Mouse (Mus musculus) E14TG2a.4 (cell line): ENCODE data around the gene Hip1r.

Experiments used
- H3K27me3 ChIP-seq: 2 replicates; pipeline ENCODE4 v1.6.1; 2014; ENCODE audit warnings: low read length, control low read depth; ENCODE audit not compliant: insufficient read depth
- H3K36me3 ChIP-seq: 2 replicates; pipeline ENCODE4 v1.6.1; 2014; ENCODE audit warnings: low read length, control low read depth; ENCODE audit not compliant: insufficient read depth
- H3K4me1 ChIP-seq: replicated peaks from 2 replicates; pipeline ENCODE4 v1.6.1; 2014; ENCODE audit warnings: low read depth, low read length, control low read depth
- H3K4me3 ChIP-seq: replicated peaks from 2 replicates; pipeline ENCODE4 v1.5.1; 2014; ENCODE audit warnings: mild to moderate bottlenecking, low read length
- H3K9me3 ChIP-seq: 2 replicates; pipeline ENCODE4 v1.6.1; 2014; ENCODE audit warnings: low read length, control low read depth
- CTCF ChIP-seq: conservative IDR thresholded peaks from 2 replicates; pipeline ENCODE4 v1.5.1; 2014; ENCODE audit warnings: low read length
- NANOG ChIP-seq: IDR thresholded peaks from 2 replicates; pipeline ENCODE4 v1.6.1; 2014; ENCODE audit warnings: borderline replicate concordance, low read length, mixed read lengths
- POU5F1 ChIP-seq: IDR thresholded peaks from 2 replicates; pipeline ENCODE4 v1.6.1; 2014; ENCODE audit warnings: low read length, borderline replicate concordance

Gene Hip1r

DNA sequence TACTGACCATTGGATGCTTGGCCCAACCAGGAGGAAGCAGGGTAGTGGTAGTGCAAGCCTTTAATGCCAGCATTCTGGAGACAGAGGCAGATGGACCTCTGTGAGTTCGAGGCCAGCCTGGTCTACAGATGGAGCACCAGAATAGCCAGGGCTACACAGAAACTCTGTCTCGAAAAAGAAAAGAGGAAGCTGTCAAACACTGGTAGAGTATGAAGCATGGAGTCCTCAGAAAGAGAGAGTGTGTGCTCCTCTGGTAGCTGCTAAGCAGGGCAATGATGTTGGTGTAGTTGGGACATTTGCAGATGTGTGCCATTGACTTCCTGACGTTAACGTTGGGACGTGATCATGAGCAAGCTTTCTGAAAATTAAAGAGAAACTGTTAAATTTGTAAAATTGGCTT lies 34.9 kb upstream of the Hip1r start:
- no peak for TF ChIP-seq NANOG
- no peak for TF ChIP-seq POU5F1
- no peak for TF ChIP-seq CTCF
- Histone ChIP-seq H3K36me3 (peaks cover 6% of the 10 kb centered on the region; the same call in 1 of the 2 replicates), H3K4me3 (no peak overlapping the region), H3K4me1 (peaks cover 8% of the 10 kb centered on the region), H3K9me3 (peaks cover 22% of the 10 kb centered on the region), H3K27me3 (no peaks in the 10 kb centered on the region)

GRCm38 (mm10) chr5:123946546-123946945 lies 26.9 kb upstream of the Hip1r start:
- no peaks in the 10 kb centered on the region for H3K36me3 ChIP-seq
- no peaks in the 10 kb centered on the region for H3K27me3 ChIP-seq
- TF ChIP-seq CTCF (no peak), NANOG (no peak), POU5F1 (no peak)
- H3K9me3 ChIP-seq = peaks cover 7% of the 10 kb centered on the region
- H3K4me3 ChIP-seq = no peak overlapping the region
- H3K4me1 ChIP-seq = no peaks in the 10 kb centered on the region

DNA sequence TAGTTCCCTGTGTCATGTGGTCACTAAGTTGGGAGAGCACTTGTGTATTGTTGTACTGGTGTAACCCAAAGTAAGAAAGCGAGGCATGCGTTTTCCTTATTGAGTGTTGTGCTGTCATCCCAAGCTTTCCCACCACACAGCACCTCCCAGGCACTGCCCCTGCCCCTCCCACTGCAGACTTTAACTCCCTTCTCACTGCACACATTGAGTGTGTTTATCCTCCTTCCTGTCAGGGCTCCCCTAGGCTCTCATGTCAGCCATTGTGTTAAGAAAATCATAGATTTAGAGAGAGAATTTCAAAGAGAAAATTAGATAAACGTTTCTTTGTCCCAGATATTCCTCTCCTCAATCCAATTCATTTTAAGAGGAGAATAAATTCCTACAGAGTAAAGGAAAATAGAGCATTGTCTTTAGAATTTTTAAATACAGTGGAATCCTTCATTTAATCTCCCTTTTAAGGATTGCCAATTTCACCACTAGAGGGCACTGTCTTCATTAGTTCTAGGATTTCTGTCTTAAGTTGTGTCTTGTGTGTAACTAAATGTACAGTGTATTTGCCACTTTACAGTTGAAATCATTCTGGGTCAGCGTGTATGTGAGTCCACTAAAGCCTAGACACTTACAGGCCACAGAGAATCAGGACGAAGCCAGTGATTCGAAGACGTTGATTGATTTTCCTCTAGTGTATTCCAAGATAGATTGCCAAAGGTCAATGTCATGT lies 26.2 kb upstream of the Hip1r start:
- Histone ChIP-seq H3K4me1 (no peaks in the 10 kb centered on the region), H3K36me3 (no peaks in the 10 kb centered on the region), H3K9me3 (peaks cover 7% of the 10 kb centered on the region), H3K27me3 (no peaks in the 10 kb centered on the region), H3K4me3 (no peak overlapping the region)
- TF ChIP-seq CTCF (peak; percentile 93), POU5F1 (no peak)

- TF ChIP-seq NANOG (no peak), CTCF (no peak)
- Histone ChIP-seq H3K27me3 (no peaks in the 10 kb centered on the region), H3K9me3 (no peaks in the 10 kb centered on the region), H3K4me1 (no peaks in the 10 kb centered on the region), H3K4me3 (no peak overlapping the region), H3K36me3 (no peaks in the 10 kb centered on the region)
Observed at GRCm38 (mm10) chr5:123952365-123953045, 20.9 kb upstream of the Hip1r start.

GRCm38 (mm10) chr5:123957213-123957612 lies 16.2 kb upstream of the Hip1r start:
- no peak for TF ChIP-seq CTCF
- no peak for TF ChIP-seq NANOG
- TF ChIP-seq POU5F1 = no peak
- Histone ChIP-seq H3K9me3 (no peaks in the 10 kb centered on the region), H3K4me3 (no peak overlapping the region)

DNA sequence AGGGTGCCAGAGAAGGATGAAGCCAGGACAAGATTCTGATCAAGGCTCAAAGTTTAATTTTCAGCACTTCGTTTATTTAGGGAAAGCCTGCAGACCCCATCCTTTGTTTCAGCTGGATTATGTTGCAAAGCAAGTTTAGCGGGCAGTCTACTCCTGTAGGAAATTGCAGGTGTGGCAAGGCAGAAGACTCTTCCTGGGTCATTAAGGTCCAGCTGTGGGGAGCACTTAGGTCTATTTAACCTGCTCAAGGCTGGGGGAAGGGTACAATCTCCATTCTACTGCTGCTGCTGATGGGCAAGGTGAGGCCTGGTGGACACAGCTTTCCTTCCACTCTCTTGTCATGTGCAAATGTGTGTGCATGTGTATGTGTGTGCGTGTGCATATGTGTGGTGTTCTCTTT lies 14.4 kb upstream of the Hip1r start:
- no peaks in the 10 kb centered on the region for H3K36me3 ChIP-seq
- no peak overlapping the region for H3K4me3 ChIP-seq
- H3K9me3 ChIP-seq = no peaks in the 10 kb centered on the region
- TF ChIP-seq NANOG = no peak
- no peak for TF ChIP-seq CTCF
- no peak for TF ChIP-seq POU5F1
- no peaks in the 10 kb centered on the region for H3K27me3 ChIP-seq
- peaks cover 13% of the 10 kb centered on the region for H3K4me1 ChIP-seq

More at GRCm38 (mm10) chr5:123957213-123957612, 16.2 kb upstream of the Hip1r start:
- Histone ChIP-seq H3K4me1 (peaks cover 13% of the 10 kb centered on the region), H3K36me3 (no peaks in the 10 kb centered on the region), H3K27me3 (no peaks in the 10 kb centered on the region)

DNA sequence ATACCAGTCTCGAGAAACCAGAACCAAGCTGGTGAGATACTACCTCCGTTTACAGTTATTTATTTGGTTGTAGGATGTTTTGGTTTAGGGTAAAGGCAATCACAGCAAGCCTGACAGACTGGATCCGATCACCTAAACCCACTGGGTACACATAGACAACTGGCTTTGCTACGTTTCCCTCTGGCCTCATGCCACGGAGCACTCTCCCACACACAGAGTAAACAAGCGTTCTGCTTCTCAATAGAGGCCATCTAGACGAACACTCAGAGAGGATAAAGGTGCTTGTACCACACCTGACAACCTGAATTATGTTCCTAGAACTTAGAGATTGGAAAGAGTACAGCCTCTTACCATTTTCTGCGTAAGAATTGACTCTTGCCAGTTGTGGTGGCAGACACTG lies 13.3 kb upstream of the Hip1r start:
- no peak overlapping the region for H3K4me3 ChIP-seq
- no peaks in the 10 kb centered on the region for H3K36me3 ChIP-seq
- H3K4me1 ChIP-seq = peaks cover 13% of the 10 kb centered on the region
- TF ChIP-seq NANOG (no peak), POU5F1 (no peak), CTCF (no peak)
- no peaks in the 10 kb centered on the region for H3K9me3 ChIP-seq
- no peaks in the 10 kb centered on the region for H3K27me3 ChIP-seq

GRCm38 (mm10) chr5:123961046-123961445 lies 12.4 kb upstream of the Hip1r start:
- Histone ChIP-seq H3K4me3 (no peak overlapping the region), H3K4me1 (peaks cover 13% of the 10 kb centered on the region), H3K9me3 (no peaks in the 10 kb centered on the region), H3K27me3 (no peaks in the 10 kb centered on the region), H3K36me3 (no peaks in the 10 kb centered on the region)
- no peak for TF ChIP-seq CTCF
- no peak for TF ChIP-seq POU5F1
- TF ChIP-seq NANOG = no peak
